Mouse (Mus musculus) midbrain, embryonic 14.5 days (tissue): ENCODE measurements around the gene Rab43. TPM values are rescaled to one million over a fixed set of nuclear protein-coding genes. Genes with fewer than 3 reads are reported as not detected.

Experiments used
- ATAC-seq: fragments of 200-750 bp; cut with Nextera tagmentation; 2 replicates; pipeline ENCODE4 v1.8.0; 2017; ENCODE audit warnings: moderate number of reproducible peaks, moderate library complexity; ENCODE audit not compliant: low FRiP score, low TSS enrichment
- DNase-seq: peaks from one replicate; pipeline ENCODE4 v3.0.0-alpha.2; 2015
- H3K27ac ChIP-seq: fragments of 300-500 bp; sonication (generic); replicated peaks from 2 replicates; pipeline ENCODE4 v1.5.1; 2014; ENCODE audit warnings: mild to moderate bottlenecking, low read depth, low read length, moderate library complexity
- H3K27me3 ChIP-seq: fragments of 300-500 bp; sonication (generic); 2 replicates; pipeline ENCODE4 v1.6.1; 2014; ENCODE audit warnings: low read length, control low read depth, mixed read lengths; ENCODE audit not compliant: control insufficient read depth, insufficient read depth
- H3K36me3 ChIP-seq: fragments of 300-500 bp; sonication (generic); 2 replicates; pipeline ENCODE4 v1.6.1; 2014; ENCODE audit warnings: low read length, control low read depth; ENCODE audit not compliant: control insufficient read depth, insufficient read depth
- H3K4me1 ChIP-seq: fragments of 300-500 bp; sonication (generic); 2 replicates; pipeline ENCODE4 v1.6.1; 2014; ENCODE audit warnings: mild to moderate bottlenecking, antibody characterized with exemption, low read length, control low read depth; ENCODE audit not compliant: control insufficient read depth, insufficient read depth
- H3K4me2 ChIP-seq: fragments of 300-500 bp; sonication (generic); 2 replicates; pipeline ENCODE4 v1.6.1; 2014; ENCODE audit warnings: mild to moderate bottlenecking, low read length, moderate library complexity
- H3K4me3 ChIP-seq: fragments of 300-500 bp; sonication (generic); replicated peaks from 2 replicates; pipeline ENCODE4 v1.5.1; 2014; ENCODE audit warnings: low read depth, low read length
- H3K9ac ChIP-seq: fragments of 300-500 bp; sonication (generic); replicated peaks from 2 replicates; pipeline ENCODE4 v1.6.1; 2014; ENCODE audit warnings: mild to moderate bottlenecking, low read length, moderate library complexity
- H3K9me3 ChIP-seq: fragments of 300-500 bp; sonication (generic); 2 replicates; pipeline ENCODE4 v1.6.1; 2016; ENCODE audit warnings: low read length, control low read depth, mixed read lengths; ENCODE audit not compliant: control insufficient read depth
- WGBS: fragments of 180-500 bp; shearing (Covaris S2); extraction: QIAGEN DNeasy Blood & Tissue Kit; methylation state at CpG from one replicate; pipeline ENCODE4 v1.1.7; 2014; 5-methylcytosine and 5-hydroxymethylcytosine counted together
- polyA plus RNA-seq: library from polyadenylated mRNA; unstranded; fragments of >200 nt; fragmentation: Nextera tagmentation; extraction: Ambion mirVana; gene quantifications from 2 replicates; pipeline ENCODE4 v1.2.1, GENCODE M21; 2014

The Rab43 gene
- polyA plus RNA-seq, 1 experiment from 2014 or later = 9.2 TPM

DNA sequence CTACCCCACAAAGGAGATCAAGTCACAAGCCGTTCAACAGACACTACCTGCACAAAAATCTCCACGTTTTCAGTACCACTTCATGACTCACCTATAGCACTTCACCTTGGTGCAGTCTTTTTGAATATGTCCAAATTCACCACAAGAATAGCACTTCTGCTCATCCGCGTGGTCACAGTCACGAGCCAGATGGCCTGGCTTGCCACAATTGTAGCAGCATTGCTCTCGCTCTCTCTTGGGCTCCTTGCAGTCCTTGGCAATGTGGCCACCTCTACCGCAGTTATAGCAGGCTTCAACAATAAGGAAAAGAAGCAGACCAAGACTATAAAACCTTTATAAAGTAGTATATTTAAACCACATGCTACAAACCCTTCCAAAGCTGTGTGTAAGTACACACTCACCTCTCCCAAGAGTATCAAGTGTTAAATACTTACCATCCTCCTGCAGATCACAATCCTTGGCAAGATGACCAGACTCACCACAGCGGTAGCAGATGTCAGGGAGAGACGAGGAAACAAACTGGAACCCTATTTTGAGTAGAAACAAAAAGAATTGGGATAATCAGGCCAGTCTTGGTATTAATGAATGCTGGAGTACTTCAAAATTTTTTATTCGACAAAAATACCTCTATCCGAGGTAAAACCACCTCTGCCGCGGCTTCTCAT lies 33.2 kb upstream of the Rab43 start:
- ATAC-seq = no peak
- H3K27me3 ChIP-seq = no peaks in the 10 kb centered on the region
- peaks cover 45% of the 10 kb centered on the region for H3K36me3 ChIP-seq
- no peaks in the 10 kb centered on the region for H3K9me3 ChIP-seq
- H3K27ac ChIP-seq = no peak overlapping the region
- peaks cover 17% of the 10 kb centered on the region for H3K4me1 ChIP-seq
- 95% methylated on average over 13 of the region's 13 CpGs for WGBS
- DNase-seq = no peak
- H3K9ac ChIP-seq = no peak overlapping the region
- no peak overlapping the region for H3K4me3 ChIP-seq
- H3K4me2 ChIP-seq = no peak overlapping the region

DNA sequence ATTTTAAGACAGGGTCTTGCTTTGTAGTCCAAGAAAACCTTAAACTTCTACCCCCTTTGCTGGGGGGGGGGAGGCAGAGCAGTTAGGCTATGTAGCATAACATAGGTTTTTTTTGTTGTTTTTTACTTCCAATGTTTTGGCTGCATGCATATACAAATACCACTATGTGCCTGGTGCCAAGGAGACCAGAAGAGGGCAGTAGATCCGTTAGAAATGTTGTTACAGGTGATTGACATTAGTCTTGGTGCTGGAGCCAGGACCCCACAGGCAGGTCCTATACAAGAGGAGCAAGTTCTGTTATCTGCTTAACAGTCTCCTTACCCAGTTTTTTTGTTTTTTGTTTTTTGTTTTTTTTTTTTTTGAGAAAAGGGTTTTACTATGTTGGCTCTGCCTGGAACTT lies 30.3 kb upstream of the Rab43 start:
- Histone ChIP-seq H3K36me3 (peaks cover 45% of the 10 kb centered on the region), H3K27ac (no peak overlapping the region), H3K9me3 (no peaks in the 10 kb centered on the region), H3K4me2 (no peak overlapping the region), H3K4me3 (no peak overlapping the region), H3K4me1 (peaks cover 7% of the 10 kb centered on the region; the same call in 1 of the 2 replicates), H3K9ac (no peak overlapping the region), H3K27me3 (no peaks in the 10 kb centered on the region)
- 19% methylated on average over 1 of the region's 1 CpGs for WGBS
- peak; percentile 40 for DNase-seq
- ATAC-seq = no peak

DNA sequence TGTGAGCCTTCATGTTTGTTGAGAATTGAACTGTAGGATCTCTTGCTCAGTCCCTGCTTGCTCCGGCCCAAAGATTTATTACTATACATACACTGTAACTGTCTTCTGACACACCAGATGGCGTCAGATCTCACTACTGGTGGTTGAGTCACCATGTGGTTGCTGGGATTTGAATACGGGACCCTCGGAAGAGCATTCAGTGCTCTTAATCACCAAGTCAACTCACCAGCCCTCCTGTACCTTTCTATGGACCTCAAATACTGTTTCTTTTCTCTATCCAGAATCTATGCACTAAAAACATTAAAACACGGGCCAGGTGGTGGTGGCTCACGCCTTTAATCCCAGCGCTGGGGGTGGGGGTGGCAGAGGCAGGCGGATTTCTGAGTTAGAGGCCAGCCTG lies 29.7 kb upstream of the Rab43 start:
- DNase-seq = no peak
- peaks cover 45% of the 10 kb centered on the region for H3K36me3 ChIP-seq
- WGBS = 83% methylated on average over 8 of the region's 8 CpGs
- ATAC-seq = no peak
- H3K9me3 ChIP-seq = no peaks in the 10 kb centered on the region
- H3K4me1 ChIP-seq = peaks cover 7% of the 10 kb centered on the region; the same call in 1 of the 2 replicates
- no peak overlapping the region for H3K27ac ChIP-seq
- H3K4me2 ChIP-seq = no peak overlapping the region
- no peaks in the 10 kb centered on the region for H3K27me3 ChIP-seq
- H3K4me3 ChIP-seq = no peak overlapping the region
- no peak overlapping the region for H3K9ac ChIP-seq

DNA sequence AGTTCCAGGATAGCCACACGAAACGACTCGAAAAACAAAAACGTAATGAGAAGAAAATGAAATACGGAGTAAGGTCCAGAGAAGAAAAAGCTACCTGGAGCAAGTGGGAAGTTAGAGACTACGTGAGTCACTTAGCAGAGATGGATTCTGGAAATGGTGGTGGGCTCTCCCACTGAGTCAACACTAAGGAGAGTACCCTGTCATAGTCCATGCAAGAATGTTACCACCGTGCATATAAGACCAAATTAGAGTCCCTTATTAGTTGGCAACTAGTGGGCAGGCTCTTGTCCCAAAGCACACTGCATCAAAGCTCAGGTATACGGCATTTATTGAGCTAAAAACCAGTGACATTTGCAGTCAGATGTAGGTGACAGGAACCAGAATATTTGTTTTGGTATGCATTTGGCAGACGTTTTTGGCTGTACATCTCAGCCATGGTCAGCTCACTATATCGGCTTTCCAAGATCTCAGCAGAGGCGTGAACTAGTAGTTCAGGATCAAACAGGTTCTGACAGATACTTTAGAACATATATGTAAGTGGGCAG lies 27.9 kb upstream of the Rab43 start:
- ATAC-seq (no peak), DNase-seq (no peak)
- Histone ChIP-seq H3K4me1 (peaks cover 7% of the 10 kb centered on the region; the same call in 1 of the 2 replicates), H3K36me3 (peaks cover 47% of the 10 kb centered on the region), H3K4me2 (no peak overlapping the region), H3K4me3 (no peak overlapping the region), H3K9ac (no peak overlapping the region), H3K9me3 (no peaks in the 10 kb centered on the region), H3K27me3 (no peaks in the 10 kb centered on the region), H3K27ac (no peak overlapping the region)
- 67% methylated on average over 11 of the region's 11 CpGs for WGBS

DNA sequence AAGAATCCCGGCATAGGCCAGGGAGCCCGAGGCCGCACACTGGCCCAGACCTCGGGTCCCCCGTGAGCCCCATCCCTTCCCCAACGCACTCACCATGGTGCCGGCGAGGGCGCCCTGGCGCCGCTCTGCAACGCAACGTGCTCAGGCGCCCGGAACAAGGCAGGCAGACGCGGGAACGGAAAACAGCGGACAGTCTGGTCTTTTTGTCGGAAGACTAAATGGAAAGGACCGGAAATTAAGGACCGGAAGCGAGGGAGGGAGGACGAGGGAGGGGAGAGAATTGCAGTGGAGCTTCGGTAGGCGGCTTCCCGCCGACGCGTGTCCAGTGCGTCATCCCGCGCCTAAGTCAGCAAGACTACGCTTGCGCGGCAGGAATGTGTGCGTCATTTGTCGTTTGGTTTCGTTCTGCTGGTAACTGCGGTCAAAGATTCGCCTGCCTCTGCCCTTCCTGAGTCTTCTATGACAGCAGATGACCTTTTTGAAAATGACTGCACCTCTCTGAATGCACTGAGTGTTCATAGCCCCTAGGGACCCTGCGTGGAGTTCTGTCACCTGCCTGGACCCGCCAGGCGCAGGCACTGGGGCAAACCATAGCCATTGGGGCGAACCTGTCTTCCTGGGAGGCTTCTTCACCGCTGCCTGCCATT lies 26.7 kb upstream of the Rab43 start, which contains the start of gene Isy1:
Isy1 (minus strand) TSS at position 248 of the 647 bp plus-strand sequence.
- DNase-seq (peak; percentile 98), ATAC-seq (peak; percentile 97)
- WGBS = under 1% methylated on average over 46 of the region's 46 CpGs
- Histone ChIP-seq H3K36me3 (peaks cover 47% of the 10 kb centered on the region), H3K4me1 (peaks cover 7% of the 10 kb centered on the region; the same call in 1 of the 2 replicates), H3K9ac (peak within 1 kb of the TSS; percentile 81), H3K9me3 (no peaks in the 10 kb centered on the region), H3K4me3 (peak within 1 kb of the TSS; percentile 82), H3K27me3 (no peaks in the 10 kb centered on the region), H3K4me2 (peak within 1 kb of the TSS; percentile 75), H3K27ac (peak within 1 kb of the TSS; percentile 93)

DNA sequence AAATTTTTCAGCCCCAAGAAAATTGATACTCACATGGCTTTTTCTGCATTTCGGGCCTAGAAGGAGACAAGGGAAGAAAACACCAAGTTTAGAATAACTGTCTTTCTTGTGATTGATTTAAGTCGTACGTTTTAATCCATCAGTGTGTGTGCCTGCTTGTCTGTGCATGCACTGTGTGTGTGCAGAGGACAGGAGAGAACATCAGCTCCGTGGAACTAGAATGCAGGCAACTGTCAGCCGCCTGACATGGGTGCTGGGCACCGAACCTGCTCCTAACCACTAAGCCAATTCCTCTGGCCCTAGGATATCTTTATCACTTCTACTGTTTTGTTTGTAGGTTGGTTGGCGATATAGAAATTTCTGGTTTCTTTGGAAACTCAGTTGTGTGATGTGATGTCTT lies 23.7 kb upstream of the Rab43 start, which contains the start of gene Gm45140:
Gm45140 (minus strand) TSS at position 101 of the 400 bp plus-strand sequence.
- DNase-seq = no peak
- 96% methylated on average over 7 of the region's 7 CpGs for WGBS
- no peak for ATAC-seq

DNA sequence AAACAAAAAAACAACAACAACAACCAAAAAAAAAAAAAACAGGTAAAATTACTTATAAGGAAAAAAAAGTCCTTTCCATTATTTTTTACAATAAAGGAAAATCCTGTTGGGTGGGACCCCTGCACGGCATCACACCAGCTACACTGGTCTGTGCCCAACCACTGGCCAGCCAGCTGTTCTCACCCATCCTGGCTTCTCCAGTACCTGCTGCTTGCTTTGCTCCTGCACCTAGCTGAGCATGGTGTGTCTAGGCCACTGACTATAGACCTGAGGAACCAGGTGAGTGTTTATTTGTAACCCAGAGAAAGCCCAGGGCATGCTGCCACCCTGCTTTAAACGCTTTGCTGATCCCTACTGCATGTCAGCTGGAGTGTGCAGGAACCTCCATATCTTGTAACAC lies 8.4 kb upstream of the Rab43 start:
- Histone ChIP-seq H3K27me3 (no peaks in the 10 kb centered on the region), H3K27ac (no peak overlapping the region), H3K4me2 (no peak overlapping the region), H3K9me3 (no peaks in the 10 kb centered on the region), H3K4me1 (no peaks in the 10 kb centered on the region), H3K36me3 (peaks cover 95% of the 10 kb centered on the region), H3K4me3 (no peak overlapping the region), H3K9ac (no peak overlapping the region)
- DNase-seq = no peak
- ATAC-seq = no peak
- WGBS = 93% methylated on average over 2 of the region's 2 CpGs

More for the DNA sequence above, 23.7 kb upstream of the Rab43 start, which contains the start of gene Gm45140:
- Histone ChIP-seq H3K36me3 (peaks cover 44% of the 10 kb centered on the region), H3K9ac (no peak within 1 kb of the TSS), H3K4me3 (no peak within 1 kb of the TSS), H3K4me1 (peaks cover 7% of the 10 kb centered on the region; the same call in 1 of the 2 replicates), H3K27me3 (no peaks in the 10 kb centered on the region), H3K4me2 (no peak within 1 kb of the TSS), H3K9me3 (no peaks in the 10 kb centered on the region), H3K27ac (no peak within 1 kb of the TSS)

DNA sequence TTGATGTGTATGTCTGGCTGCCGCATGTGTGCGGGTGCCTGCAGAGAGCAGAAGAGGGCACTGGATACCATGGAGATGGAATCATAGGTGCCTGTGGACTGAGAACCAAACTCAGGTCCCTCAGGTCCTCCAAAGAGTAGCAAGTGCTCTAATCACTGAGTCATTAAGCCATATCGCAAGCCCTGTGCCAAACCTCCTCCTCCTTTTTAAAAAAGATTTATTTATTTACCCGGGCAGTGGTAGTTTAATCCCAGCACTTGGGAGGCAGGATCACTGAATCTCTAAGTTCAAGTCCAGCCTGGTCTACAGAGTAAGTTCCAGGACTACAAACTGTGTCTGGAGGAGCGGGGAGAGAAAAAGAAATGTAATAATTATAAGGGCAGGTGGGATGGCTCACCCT lies 2.5 kb upstream of the Rab43 start:
- Histone ChIP-seq H3K36me3 (peaks cover 52% of the 10 kb centered on the region), H3K9me3 (no peaks in the 10 kb centered on the region), H3K9ac (no peak overlapping the region), H3K4me3 (no peak overlapping the region), H3K27ac (no peak overlapping the region), H3K4me1 (peaks cover 8% of the 10 kb centered on the region; the same call in 1 of the 2 replicates), H3K4me2 (no peak overlapping the region), H3K27me3 (no peaks in the 10 kb centered on the region)
- ATAC-seq (no peak), DNase-seq (no peak)
- 91% methylated on average over 5 of the region's 5 CpGs for WGBS
